Mouse (Mus musculus): Measurements from ENCODE around the gene C1galt1c1. TPM values are rescaled to one million over a fixed set of nuclear protein-coding genes. Genes with fewer than 3 reads are reported as not detected.

Gene C1galt1c1
- polyA plus RNA-seq (2014; fragmentation: Nextera tagmentation; extraction: Ambion mirVana): 27.0 and 28.6 TPM in 2 replicates

DNA sequence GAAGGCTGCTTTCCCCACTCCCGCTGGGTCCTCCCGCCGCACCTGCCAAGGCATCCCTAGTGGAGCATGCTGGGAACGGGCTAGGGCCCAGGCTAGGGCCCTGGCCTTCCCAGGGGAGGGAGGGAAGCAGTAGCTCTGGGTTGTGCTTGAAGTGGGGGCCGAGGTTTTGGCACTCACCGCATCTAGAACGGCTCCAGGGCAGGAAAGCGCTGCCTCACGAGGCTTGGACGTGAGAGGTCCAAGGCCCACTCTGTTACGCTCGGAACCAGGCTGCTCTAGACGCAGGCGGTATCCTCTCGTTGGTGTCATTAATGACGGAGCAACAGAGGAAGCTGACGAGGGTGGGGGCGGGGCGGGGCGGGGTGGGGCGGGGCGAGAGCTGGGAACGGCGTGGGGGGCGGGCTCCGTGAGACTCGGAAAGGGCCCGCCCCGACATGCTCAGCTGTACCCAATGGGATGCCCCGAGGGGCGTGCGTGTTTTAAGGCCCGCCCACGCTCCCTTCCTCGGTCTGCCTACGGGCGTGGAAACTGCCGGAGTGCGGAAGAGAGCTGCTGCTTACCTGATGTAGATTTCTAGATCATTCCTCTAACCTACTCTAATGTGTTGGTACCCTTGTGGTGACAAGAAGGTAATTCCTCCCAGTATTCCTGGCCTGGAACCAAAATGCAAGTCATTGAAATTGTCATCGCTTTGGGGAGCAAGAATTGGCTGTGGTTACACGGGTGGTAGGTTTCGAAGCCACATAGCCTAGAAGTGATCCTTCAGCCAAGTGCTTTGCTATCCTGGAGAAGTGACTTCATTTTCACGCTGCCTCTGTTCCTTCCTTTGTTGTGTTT, at the start of gene C1galt1c1:
C1galt1c1 (minus strand) TSS at position 287 of the 837 bp plus-strand sequence.
- peak within 1 kb of the TSS; percentile 55 for H3K9ac ChIP-seq (ENCODE audit: low read depth, low read length)
- H3K4me2 ChIP-seq (replicated peaks; ENCODE audit: low read depth, low read length): peak within 1 kb of the TSS; percentile 29
- H3K36me3 ChIP-seq (ENCODE audit: control insufficient read depth, insufficient read depth, low read length): no peaks in the 10 kb centered on the region
- H3K27me3 ChIP-seq (ENCODE audit: control insufficient read depth, insufficient read depth, low read length): no peaks in the 10 kb centered on the region
- peak; percentile 99 for ATAC-seq (ENCODE audit: low FRiP score)
- H3K9me3 ChIP-seq (ENCODE audit: control insufficient read depth, low read length): no peaks in the 10 kb centered on the region
- peak; percentile 87 for DNase-seq (ENCODE audit: low spot score)
- H3K27ac ChIP-seq (ENCODE audit: low read depth, low read length): peak within 1 kb of the TSS; percentile 72
- 19% methylated on average over 43 of the region's 43 CpGs for WGBS
- H3K4me1 ChIP-seq (replicated peaks; ENCODE audit: control insufficient read depth, insufficient read depth, low read length): no peaks in the 10 kb centered on the region
- H3K4me3 ChIP-seq (ENCODE audit: low read depth, low read length): peak within 1 kb of the TSS; percentile 45

DNA sequence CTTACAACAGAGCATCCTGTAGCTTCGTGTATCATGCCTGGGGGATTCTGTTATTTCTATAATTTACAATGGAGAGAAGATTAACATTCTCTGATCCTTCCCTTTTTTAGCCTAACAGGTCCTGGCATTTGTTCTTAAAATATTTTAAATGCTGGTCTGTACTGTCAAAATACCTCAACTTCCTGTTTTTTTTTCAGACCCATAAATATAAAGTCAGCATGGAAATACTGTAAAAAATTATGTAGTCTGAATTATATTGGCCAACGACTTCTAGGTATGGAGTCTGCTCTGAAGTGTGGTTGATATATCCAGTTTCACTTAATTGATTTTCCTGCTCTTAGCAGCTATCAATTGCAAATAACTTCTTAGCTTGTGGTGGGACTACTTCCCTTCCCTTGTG, 47.1 kb upstream of the C1galt1c1 start:
- H3K36me3 ChIP-seq (ENCODE audit: control insufficient read depth, insufficient read depth, low read length): no peaks in the 10 kb centered on the region
- no peak overlapping the region for H3K9ac ChIP-seq (ENCODE audit: low read depth, low read length)
- no peak overlapping the region for H3K4me3 ChIP-seq (ENCODE audit: low read depth, low read length)
- no peak overlapping the region for H3K4me2 ChIP-seq (replicated peaks; ENCODE audit: low read depth, low read length)
- H3K9me3 ChIP-seq (ENCODE audit: control insufficient read depth, low read length): no peaks in the 10 kb centered on the region
- H3K27me3 ChIP-seq (ENCODE audit: control insufficient read depth, insufficient read depth, low read length): no peaks in the 10 kb centered on the region
- 73% methylated on average over 2 of the region's 2 CpGs for WGBS
- H3K27ac ChIP-seq (ENCODE audit: low read depth, low read length): no peak overlapping the region
- DNase-seq (ENCODE audit: low spot score): no peak
- no peak for ATAC-seq (ENCODE audit: low FRiP score)
- H3K4me1 ChIP-seq (replicated peaks; ENCODE audit: control insufficient read depth, insufficient read depth, low read length): no peaks in the 10 kb centered on the region

DNA sequence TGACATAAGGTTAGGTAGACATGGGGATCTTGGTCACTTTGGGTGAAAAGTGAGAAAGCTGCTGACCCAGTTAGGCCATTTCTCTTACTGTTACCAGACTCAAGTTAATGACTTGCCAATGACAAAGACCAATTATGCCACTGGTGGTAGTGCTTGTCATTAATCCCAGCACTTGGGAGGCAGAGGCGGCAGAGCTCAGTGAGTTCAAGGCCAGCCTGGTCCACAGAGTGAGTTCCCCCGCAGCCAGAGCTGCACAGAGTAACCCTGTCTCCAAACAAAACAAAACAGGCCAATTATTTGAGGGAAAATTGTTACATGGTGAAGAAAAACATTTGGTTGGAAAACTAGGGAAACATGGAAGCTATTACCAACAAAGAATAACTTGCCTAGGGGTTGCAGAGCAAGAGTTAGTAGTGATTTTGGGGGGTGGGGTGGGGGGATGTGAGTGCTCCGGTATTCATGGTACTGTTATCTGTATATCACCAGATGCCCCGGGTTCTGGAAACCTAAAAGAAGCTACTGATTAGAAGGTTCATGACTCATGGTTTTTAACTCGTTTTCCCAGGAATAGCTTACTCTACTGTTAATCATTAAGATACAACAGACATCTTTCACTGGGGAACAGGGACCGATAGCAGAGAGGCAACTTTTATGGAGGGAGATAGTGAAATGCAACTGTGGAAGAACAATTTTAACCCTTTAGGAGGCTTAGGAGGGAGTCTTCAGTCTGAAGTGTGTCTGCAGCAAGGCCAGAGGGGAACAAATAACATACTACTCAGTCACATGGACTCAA, 34.4 kb upstream of the C1galt1c1 start:
- DNase-seq (ENCODE audit: low spot score): no peak
- Histone ChIP-seq H3K9ac (ENCODE audit: low read depth, low read length) (no peak overlapping the region), H3K4me1 (replicated peaks; ENCODE audit: control insufficient read depth, insufficient read depth, low read length) (no peaks in the 10 kb centered on the region), H3K4me3 (ENCODE audit: low read depth, low read length) (no peak overlapping the region), H3K27ac (ENCODE audit: low read depth, low read length) (no peak overlapping the region), H3K36me3 (ENCODE audit: control insufficient read depth, insufficient read depth, low read length) (no peaks in the 10 kb centered on the region), H3K27me3 (ENCODE audit: control insufficient read depth, insufficient read depth, low read length) (no peaks in the 10 kb centered on the region), H3K9me3 (ENCODE audit: control insufficient read depth, low read length) (no peaks in the 10 kb centered on the region), H3K4me2 (replicated peaks; ENCODE audit: low read depth, low read length) (no peak overlapping the region)
- 84% methylated on average over 6 of the region's 6 CpGs for WGBS
- ATAC-seq (ENCODE audit: low FRiP score): no peak

DNA sequence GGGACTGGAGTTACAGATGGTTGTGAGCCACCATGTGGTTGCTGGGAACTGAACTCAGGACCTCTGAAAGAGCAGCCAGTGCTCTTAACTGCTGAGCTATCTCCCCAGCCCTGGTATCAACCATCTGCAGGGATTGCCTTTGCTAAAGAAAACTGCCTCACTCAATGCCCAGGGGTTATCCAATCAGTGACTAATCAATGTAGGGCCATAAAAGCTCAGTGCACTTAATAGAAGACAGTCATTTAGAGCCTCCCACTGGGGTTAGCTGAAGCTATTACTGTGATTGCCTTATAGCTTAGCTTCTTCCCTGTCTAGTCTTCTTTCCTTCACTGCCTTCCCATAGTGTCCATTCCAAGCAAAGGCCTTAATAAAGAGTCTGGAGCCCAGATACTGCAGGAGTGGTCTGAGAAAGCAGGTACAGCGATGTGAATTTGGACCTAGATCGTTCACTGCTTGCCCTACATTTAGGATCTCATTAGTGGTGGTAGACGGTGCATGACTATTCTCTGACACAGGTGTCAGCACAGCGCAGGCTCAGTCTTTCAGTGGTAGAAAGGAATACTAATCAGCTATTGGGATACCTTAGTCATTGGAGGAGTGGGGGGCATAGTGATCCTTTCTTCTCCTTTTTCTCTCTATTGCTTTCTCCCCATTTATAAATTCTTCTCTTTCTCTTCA, 21.5 kb upstream of the C1galt1c1 start:
- no peak for ATAC-seq (ENCODE audit: low FRiP score)
- 75% methylated on average over 4 of the region's 4 CpGs for whole genome bisulfite sequencing
- no peak overlapping the region for H3K4me3 ChIP-seq (ENCODE audit: low read depth, low read length)
- no peak overlapping the region for H3K9ac ChIP-seq (ENCODE audit: low read depth, low read length)
- H3K27me3 ChIP-seq (ENCODE audit: control insufficient read depth, insufficient read depth, low read length): no peaks in the 10 kb centered on the region
- H3K27ac ChIP-seq (ENCODE audit: low read depth, low read length): no peak overlapping the region
- H3K36me3 ChIP-seq (ENCODE audit: control insufficient read depth, insufficient read depth, low read length): no peaks in the 10 kb centered on the region
- H3K9me3 ChIP-seq (ENCODE audit: control insufficient read depth, low read length): no peaks in the 10 kb centered on the region
- H3K4me1 ChIP-seq (replicated peaks; ENCODE audit: control insufficient read depth, insufficient read depth, low read length): no peaks in the 10 kb centered on the region
- no peak for DNase-seq (ENCODE audit: low spot score)
- H3K4me2 ChIP-seq (replicated peaks; ENCODE audit: low read depth, low read length): no peak overlapping the region

DNA sequence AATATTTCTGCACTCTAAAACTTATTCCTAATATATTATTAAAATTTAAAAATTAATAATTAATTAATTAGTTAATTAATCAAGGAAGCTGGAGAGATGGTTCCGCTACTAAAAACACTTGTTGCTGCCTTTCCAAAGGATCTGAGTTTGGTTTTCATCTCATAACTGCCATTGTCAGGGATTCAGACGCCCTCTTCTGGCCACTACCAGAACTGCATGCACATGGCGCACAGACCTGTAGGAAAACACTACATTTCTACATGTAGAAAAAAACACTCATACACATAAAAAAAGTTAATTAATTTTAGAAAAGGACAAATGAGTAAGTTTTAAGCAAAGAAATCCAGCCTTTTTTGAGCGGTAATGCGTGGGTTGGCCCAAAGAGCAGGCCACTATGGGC, 19.8 kb upstream of the C1galt1c1 start:
- 79% methylated on average over 5 of the region's 5 CpGs for WGBS
- H3K4me2 ChIP-seq (replicated peaks; ENCODE audit: low read depth, low read length): no peak overlapping the region
- no peak for ATAC-seq (ENCODE audit: low FRiP score)

DNA sequence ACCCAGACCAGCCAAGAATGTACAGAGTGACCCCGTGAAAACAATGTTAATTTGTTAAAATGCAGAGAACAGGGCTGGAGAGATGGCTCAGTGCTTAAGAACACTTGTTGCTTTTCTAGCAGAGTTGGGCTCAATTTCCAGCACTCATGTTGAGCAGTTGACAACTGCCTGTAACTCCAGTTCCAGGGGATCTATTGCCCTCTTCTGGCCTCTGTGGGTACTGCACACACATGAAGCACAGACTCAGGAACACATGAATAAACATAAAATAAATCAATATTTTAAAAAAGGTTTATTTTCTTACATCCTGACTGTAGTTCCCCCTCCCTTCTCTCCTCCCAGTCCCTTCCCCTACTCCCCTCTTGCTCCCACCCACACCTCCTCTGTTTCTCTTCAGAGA, 18.3 kb upstream of the C1galt1c1 start:
- no peak overlapping the region for H3K4me2 ChIP-seq (replicated peaks; ENCODE audit: low read depth, low read length)
- WGBS: 94% methylated on average over 1 of the region's 1 CpGs
- H3K27ac ChIP-seq (ENCODE audit: low read depth, low read length): no peak overlapping the region
- no peaks in the 10 kb centered on the region for H3K4me1 ChIP-seq (replicated peaks; ENCODE audit: control insufficient read depth, insufficient read depth, low read length)
- H3K36me3 ChIP-seq (ENCODE audit: control insufficient read depth, insufficient read depth, low read length): no peaks in the 10 kb centered on the region
- H3K4me3 ChIP-seq (ENCODE audit: low read depth, low read length): no peak overlapping the region
- no peaks in the 10 kb centered on the region for H3K9me3 ChIP-seq (ENCODE audit: control insufficient read depth, low read length)
- no peaks in the 10 kb centered on the region for H3K27me3 ChIP-seq (ENCODE audit: control insufficient read depth, insufficient read depth, low read length)
- ATAC-seq (ENCODE audit: low FRiP score) (no peak), DNase-seq (ENCODE audit: low spot score) (no peak)
- no peak overlapping the region for H3K9ac ChIP-seq (ENCODE audit: low read depth, low read length)

More for the DNA sequence above, 19.8 kb upstream of the C1galt1c1 start:
- H3K27ac ChIP-seq (ENCODE audit: low read depth, low read length): no peak overlapping the region
- no peaks in the 10 kb centered on the region for H3K27me3 ChIP-seq (ENCODE audit: control insufficient read depth, insufficient read depth, low read length)
- no peak overlapping the region for H3K9ac ChIP-seq (ENCODE audit: low read depth, low read length)
- H3K36me3 ChIP-seq (ENCODE audit: control insufficient read depth, insufficient read depth, low read length): no peaks in the 10 kb centered on the region
- no peak overlapping the region for H3K4me3 ChIP-seq (ENCODE audit: low read depth, low read length)
- DNase-seq (ENCODE audit: low spot score): no peak
- H3K9me3 ChIP-seq (ENCODE audit: control insufficient read depth, low read length): no peaks in the 10 kb centered on the region
- no peaks in the 10 kb centered on the region for H3K4me1 ChIP-seq (replicated peaks; ENCODE audit: control insufficient read depth, insufficient read depth, low read length)

DNA sequence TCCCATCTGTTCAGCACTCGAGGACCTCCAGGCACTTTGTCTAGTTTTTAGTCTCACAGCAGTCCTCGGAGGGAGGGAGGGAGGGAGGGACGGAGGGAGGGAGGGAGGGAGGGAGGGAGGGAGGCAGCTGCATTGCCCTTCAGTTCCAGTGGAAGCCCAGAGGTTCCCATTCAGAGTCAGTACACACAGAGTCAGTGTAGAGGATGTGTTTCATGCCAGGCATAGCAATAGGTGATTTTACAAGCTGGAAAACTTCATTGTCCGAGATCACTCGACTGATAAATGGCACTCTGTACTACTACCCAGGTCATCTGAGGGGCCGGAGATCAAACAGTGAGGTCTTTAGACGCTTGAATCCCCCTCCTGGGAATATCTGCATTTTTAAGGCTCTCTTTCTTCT, 16.3 kb upstream of the C1galt1c1 start:
- Histone ChIP-seq H3K27ac (ENCODE audit: low read depth, low read length) (no peak overlapping the region), H3K36me3 (ENCODE audit: control insufficient read depth, insufficient read depth, low read length) (no peaks in the 10 kb centered on the region), H3K4me3 (ENCODE audit: low read depth, low read length) (no peak overlapping the region), H3K27me3 (ENCODE audit: control insufficient read depth, insufficient read depth, low read length) (no peaks in the 10 kb centered on the region), H3K4me1 (replicated peaks; ENCODE audit: control insufficient read depth, insufficient read depth, low read length) (no peaks in the 10 kb centered on the region), H3K9ac (ENCODE audit: low read depth, low read length) (no peak overlapping the region), H3K9me3 (ENCODE audit: control insufficient read depth, low read length) (no peaks in the 10 kb centered on the region), H3K4me2 (replicated peaks; ENCODE audit: low read depth, low read length) (no peak overlapping the region)
- ATAC-seq (ENCODE audit: low FRiP score) (no peak), DNase-seq (ENCODE audit: low spot score) (no peak)
- WGBS: 44% methylated on average over 5 of the region's 7 CpGs

DNA sequence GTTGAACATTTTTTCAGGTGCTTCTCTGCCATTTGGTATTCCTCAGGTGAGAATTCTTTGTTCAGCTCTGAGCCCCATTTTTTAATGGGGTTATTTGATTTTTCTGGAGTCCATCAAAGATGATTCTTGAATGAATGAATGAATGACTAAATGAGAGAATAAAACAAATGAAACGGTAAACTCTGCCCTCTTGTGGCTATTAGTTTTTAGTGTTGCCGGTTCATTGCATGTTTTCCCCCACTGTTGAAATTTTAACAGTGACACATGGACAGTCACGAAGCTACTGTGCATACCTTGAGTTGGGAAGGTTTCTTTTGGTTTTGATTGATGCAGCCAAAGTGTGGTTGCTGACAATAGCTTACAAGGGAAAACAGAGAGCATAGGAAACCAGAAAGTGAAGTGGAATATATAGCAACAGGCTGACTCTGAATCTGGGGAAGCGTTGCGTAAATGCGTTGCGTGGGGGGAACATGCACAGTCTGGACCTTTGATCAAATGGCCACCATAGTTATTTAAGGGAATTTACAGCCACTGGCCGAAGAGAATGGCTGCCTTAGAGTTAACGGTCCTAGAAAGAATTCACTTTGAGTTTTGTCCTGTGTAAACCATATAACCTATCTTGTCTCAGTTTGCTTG, 15.6 kb upstream of the C1galt1c1 start:
- Histone ChIP-seq H3K27me3 (ENCODE audit: control insufficient read depth, insufficient read depth, low read length) (no peaks in the 10 kb centered on the region), H3K27ac (ENCODE audit: low read depth, low read length) (no peak overlapping the region), H3K4me1 (replicated peaks; ENCODE audit: control insufficient read depth, insufficient read depth, low read length) (no peaks in the 10 kb centered on the region), H3K4me2 (replicated peaks; ENCODE audit: low read depth, low read length) (no peak overlapping the region), H3K36me3 (ENCODE audit: control insufficient read depth, insufficient read depth, low read length) (no peaks in the 10 kb centered on the region), H3K9ac (ENCODE audit: low read depth, low read length) (no peak overlapping the region), H3K9me3 (ENCODE audit: control insufficient read depth, low read length) (no peaks in the 10 kb centered on the region), H3K4me3 (ENCODE audit: low read depth, low read length) (no peak overlapping the region)
- WGBS: 68% methylated on average over 9 of the region's 9 CpGs
- DNase-seq (ENCODE audit: low spot score) (peak; percentile 4), ATAC-seq (ENCODE audit: low FRiP score) (no peak)

Measured in hindbrain, embryonic 11.5 days (tissue).